Mouse (Mus musculus): ENCODE results near the gene Sobp. TPM values are rescaled to one million over a fixed set of nuclear protein-coding genes. Genes with fewer than 3 reads are reported as not detected.

Gene Sobp
- total RNA-seq, 4 experiments from 2014 or later: 59.6 to 62.9 (median 61.6) TPM

GRCm38 (mm10) chr10:42953601-42954000 lies 220.7 kb downstream of the Sobp start:
- DNase-seq (ENCODE audit: low spot score in 2 of 2): no peak

Other genes with a start within 250 kb of the Sobp start
- gene 9030612E09Rik, start 174 bp upstream of the Sobp start, total RNA-seq (2022): 1 to 10 TPM; 1.3 to 3.6 (median 2.6) TPM
- gene Pdss2, start 47.0 kb upstream of the Sobp start, total RNA-seq (2022): 10 to 100 TPM; 17.9 to 23.9 (median 19.2) TPM